Mouse (Mus musculus): ENCODE measurements around the gene Shd.

DNA sequence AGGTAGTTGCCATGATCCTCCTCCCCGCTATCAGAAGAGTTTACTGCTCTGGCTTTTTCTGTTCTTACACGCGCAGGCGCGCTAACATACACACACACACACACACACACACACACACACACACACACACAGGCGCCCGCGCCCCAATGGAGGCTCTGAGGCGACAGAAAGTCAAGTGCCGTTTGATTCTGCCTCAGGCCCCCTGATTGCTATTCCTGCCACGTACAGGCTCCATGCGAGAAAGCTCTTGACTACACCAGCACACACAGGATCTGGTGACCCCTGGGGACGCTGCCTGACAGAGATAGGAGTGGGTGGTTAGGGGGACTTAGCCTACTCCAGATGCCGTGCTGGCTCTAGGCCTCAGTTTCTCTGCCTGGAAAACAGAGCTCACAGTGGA lies 707 bp upstream of the Shd start:
- no peak for TF ChIP-seq CTCF (IDR thresholded peaks at IDR 0.05; ENCODE audit: low read depth)
- no peak for TF ChIP-seq EP300 (IDR thresholded peaks at IDR 0.05; ENCODE audit: low read depth)
